26 mouse cellular contexts compared by ENCODE assay signal in genomic region chr17:70347403-70347802, GRCm38 (mm10).
"Had no signal": no experiment of that assay in that cellular context is flagged by ENCODE, and none has a peak within 500 bp of the region (broad histone marks: within the 10 kb centered on the region; RNA-seq: fewer than 3 reads in every experiment).

No protein-coding gene starts in this region.

- H3K4me1 ChIP-seq: embryonic facial prominence, embryonic 10.5 days; embryonic facial prominence, embryonic 12.5 days; embryonic facial prominence, embryonic 13.5 days; embryonic facial prominence, embryonic 15.5 days; forebrain, embryonic 10.5 days; forebrain, embryonic 12.5 days; forebrain, embryonic 13.5 days; forebrain, embryonic 15.5 days had no signal

- H3K9ac ChIP-seq: embryonic facial prominence, embryonic 12.5 days; embryonic facial prominence, embryonic 13.5 days; embryonic facial prominence, embryonic 15.5 days; forebrain, embryonic 12.5 days; forebrain, embryonic 13.5 days; forebrain, embryonic 15.5 days; forebrain, postnatal 0 days had no signal

- H3K9me3 ChIP-seq: embryonic facial prominence, embryonic 10.5 days; embryonic facial prominence, embryonic 12.5 days; embryonic facial prominence, embryonic 13.5 days; embryonic facial prominence, embryonic 15.5 days; forebrain, embryonic 10.5 days; forebrain, embryonic 12.5 days; forebrain, embryonic 13.5 days; forebrain, embryonic 15.5 days had no signal

- H3K4me2 ChIP-seq: embryonic facial prominence, embryonic 12.5 days; embryonic facial prominence, embryonic 13.5 days; embryonic facial prominence, embryonic 15.5 days; forebrain, embryonic 12.5 days; forebrain, embryonic 13.5 days; forebrain, embryonic 15.5 days had no signal

- ATAC-seq: forebrain, embryonic 13.5 days; forebrain, embryonic 14.5 days; forebrain, embryonic 15.5 days; forebrain, embryonic 16.5 days; forebrain, postnatal 0 days had no signal

- H3K4me3 ChIP-seq: embryonic facial prominence, embryonic 10.5 days; embryonic facial prominence, embryonic 12.5 days; embryonic facial prominence, embryonic 13.5 days; embryonic facial prominence, embryonic 15.5 days; erythroblast, embryonic 14.5 days; forebrain, embryonic 10.5 days; forebrain, embryonic 12.5 days; forebrain, embryonic 13.5 days; forebrain, embryonic 15.5 days; gastrocnemius, adult 2 months; heart, adult 2 months had no signal

- H3K27me3 ChIP-seq: embryonic facial prominence, embryonic 12.5 days; embryonic facial prominence, embryonic 13.5 days; embryonic facial prominence, embryonic 15.5 days; forebrain, embryonic 12.5 days; forebrain, embryonic 13.5 days; forebrain, embryonic 15.5 days had no signal

- H3K27ac ChIP-seq: embryonic facial prominence, embryonic 10.5 days; embryonic facial prominence, embryonic 12.5 days; embryonic facial prominence, embryonic 13.5 days; embryonic facial prominence, embryonic 15.5 days; forebrain, embryonic 10.5 days; forebrain, embryonic 12.5 days; forebrain, embryonic 13.5 days; forebrain, embryonic 15.5 days; gastrocnemius, adult 2 months; heart, adult 2 months had no signal

- DNase-seq: cerebellum, adult 9-11 months; cerebellum, postnatal 10 days; cerebellum, postnatal 14 days; cerebellum, postnatal 25 days; cerebellum, postnatal 36 days; embryo, embryonic 11 days; forebrain, postnatal 0 days; gastrocnemius, adult 2 months; gastrocnemius, postnatal 10 days; gastrocnemius, postnatal 14 days; gastrocnemius, postnatal 25 days; gastrocnemius, postnatal 36 days; heart, adult 11 months; heart, adult 18-20 months; heart, adult 2 months had no signal

- H3K36me3 ChIP-seq: embryonic facial prominence, embryonic 10.5 days; embryonic facial prominence, embryonic 12.5 days; embryonic facial prominence, embryonic 13.5 days; embryonic facial prominence, embryonic 15.5 days; forebrain, embryonic 10.5 days; forebrain, embryonic 12.5 days; forebrain, embryonic 15.5 days had no signal
